Mouse (Mus musculus): ENCODE results near the gene Plekha4. TPM values are rescaled to one million over a fixed set of nuclear protein-coding genes. Genes with fewer than 3 reads are reported as not detected.
"Not testable (repeated sequence)": the region's sequence is repeated elsewhere in the genome, so short reads cannot be mapped to it uniquely, and the experiment has no call there.

Gene Plekha4
- polyA plus RNA-seq, 1 experiment from 2014 or later = 0.80 TPM

GRCm38 (mm10) chr7:45524841-45525621 lies 1.1 kb upstream of the Plekha4 start:
- Histone ChIP-seq H3K36me3 (peaks cover 45% of the 10 kb centered on the region), H3K27me3 (replicated peaks) (peaks cover 5% of the 10 kb centered on the region; the same call in 1 of the 2 replicates), H3K9me3 (replicated peaks) (no peaks in the 10 kb centered on the region), H3K9ac (peak overlapping the region; percentile 99), H3K4me3 (peak overlapping the region; percentile 95), H3K4me1 (peaks cover 71% of the 10 kb centered on the region), H3K27ac (peak overlapping the region; percentile 100), H3K4me2 (peak overlapping the region; percentile 73)
- ATAC-seq = peak; percentile 88
- WGBS (ENCODE audit: insufficient replicate concordance) = 3% methylated on average over 12 of the region's 12 CpGs

- WGBS (ENCODE audit: insufficient replicate concordance) = 12% methylated on average over 7 of the region's 7 CpGs
- Histone ChIP-seq H3K4me2 (peak overlapping the region; percentile 73), H3K27ac (peak overlapping the region; percentile 100), H3K4me1 (peaks cover 63% of the 10 kb centered on the region), H3K36me3 (peaks cover 36% of the 10 kb centered on the region), H3K4me3 (peak overlapping the region; percentile 95), H3K9ac (peak overlapping the region; percentile 99), H3K9me3 (replicated peaks) (no peaks in the 10 kb centered on the region), H3K27me3 (replicated peaks) (peaks cover 21% of the 10 kb centered on the region; the same call in 1 of the 2 replicates)
- no peak for ATAC-seq
Observed at GRCm38 (mm10) chr7:45526474-45527120, 467 bp downstream of the Plekha4 start.

- ATAC-seq; H3K9me3 ChIP-seq (replicated peaks): not testable (repeated sequence)
- WGBS (ENCODE audit: insufficient replicate concordance) = 70% methylated on average over 6 of the region's 6 CpGs
- Histone ChIP-seq H3K4me2 (peak overlapping the region; percentile 73), H3K4me1 (peaks cover 57% of the 10 kb centered on the region), H3K36me3 (peaks cover 30% of the 10 kb centered on the region), H3K9ac (peak overlapping the region; percentile 99; the same call in 1 of the 2 replicates), H3K27ac (peak overlapping the region; percentile 100), H3K4me3 (peak overlapping the region; percentile 95), H3K27me3 (replicated peaks) (peaks cover 24% of the 10 kb centered on the region; the same call in 1 of the 2 replicates)
Observed at GRCm38 (mm10) chr7:45527169-45527568, 1.0 kb downstream of the Plekha4 start.

GRCm38 (mm10) chr7:45529461-45529860 lies 3.3 kb downstream of the Plekha4 start:
- Histone ChIP-seq H3K4me3 (no peak overlapping the region), H3K9me3 (replicated peaks) (no peaks in the 10 kb centered on the region), H3K27me3 (replicated peaks) (peaks cover 25% of the 10 kb centered on the region; the same call in 1 of the 2 replicates), H3K27ac (no peak overlapping the region), H3K4me1 (peaks cover 39% of the 10 kb centered on the region), H3K36me3 (peaks cover 7% of the 10 kb centered on the region), H3K9ac (no peak overlapping the region), H3K4me2 (peak overlapping the region; percentile 34)
- no peak for ATAC-seq
- 13% methylated on average over 6 of the region's 6 CpGs for WGBS (ENCODE audit: insufficient replicate concordance)

GRCm38 (mm10) chr7:45530643-45531042 lies 4.5 kb downstream of the Plekha4 start:
- Histone ChIP-seq H3K4me3 (no peak overlapping the region), H3K36me3 (no peaks in the 10 kb centered on the region), H3K27me3 (replicated peaks) (peaks cover 25% of the 10 kb centered on the region; the same call in 1 of the 2 replicates), H3K9ac (no peak overlapping the region), H3K4me2 (no peak overlapping the region), H3K27ac (no peak overlapping the region), H3K4me1 (peaks cover 32% of the 10 kb centered on the region), H3K9me3 (replicated peaks) (no peaks in the 10 kb centered on the region)
- 59% methylated on average over 2 of the region's 2 CpGs for WGBS (ENCODE audit: insufficient replicate concordance)
- ATAC-seq = no peak

GRCm38 (mm10) chr7:45535676-45536075 lies 9.5 kb downstream of the Plekha4 start:
- Histone ChIP-seq H3K27ac (no peak overlapping the region), H3K4me3 (no peak overlapping the region), H3K27me3 (replicated peaks) (peaks cover 44% of the 10 kb centered on the region), H3K9me3 (replicated peaks) (no peaks in the 10 kb centered on the region), H3K9ac (no peak overlapping the region), H3K4me1 (peaks cover 10% of the 10 kb centered on the region), H3K36me3 (no peaks in the 10 kb centered on the region), H3K4me2 (no peak overlapping the region)
- no peak for ATAC-seq
- 79% methylated on average over 1 of the region's 1 CpGs for WGBS (ENCODE audit: insufficient replicate concordance)

- 75% methylated on average over 10 of the region's 10 CpGs for whole genome bisulfite sequencing (ENCODE audit: insufficient replicate concordance)
- H3K4me1 ChIP-seq = peaks cover 10% of the 10 kb centered on the region
- H3K9ac ChIP-seq = no peak overlapping the region
- peak overlapping the region; percentile 69 for H3K4me2 ChIP-seq
- no peak overlapping the region for H3K27ac ChIP-seq
- no peak overlapping the region for H3K4me3 ChIP-seq
- no peaks in the 10 kb centered on the region for H3K9me3 ChIP-seq (replicated peaks)
- H3K27me3 ChIP-seq (replicated peaks) = peaks cover 36% of the 10 kb centered on the region
- H3K36me3 ChIP-seq = no peaks in the 10 kb centered on the region
- ATAC-seq = no peak
Observed at GRCm38 (mm10) chr7:45537602-45538001, 11.5 kb downstream of the Plekha4 start.

GRCm38 (mm10) chr7:45538163-45539041 lies 12.3 kb downstream of the Plekha4 start:
- peaks cover 10% of the 10 kb centered on the region for H3K4me1 ChIP-seq
- H3K9me3 ChIP-seq (replicated peaks) = no peaks in the 10 kb centered on the region
- no peaks in the 10 kb centered on the region for H3K36me3 ChIP-seq
- ATAC-seq = peak; percentile 47
- H3K4me3 ChIP-seq = peak overlapping the region; percentile 50
- peak overlapping the region; percentile 49 for H3K9ac ChIP-seq
- no peak overlapping the region for H3K27ac ChIP-seq
- peaks cover 36% of the 10 kb centered on the region for H3K27me3 ChIP-seq (replicated peaks)
- WGBS (ENCODE audit: insufficient replicate concordance) = 6% methylated on average over 29 of the region's 29 CpGs
- peak overlapping the region; percentile 69 for H3K4me2 ChIP-seq

- H3K9ac ChIP-seq = 0 out of 2 replicates have a peak overlapping the region, but pooled peaks have one; percentile 13
- peaks cover 36% of the 10 kb centered on the region for H3K27me3 ChIP-seq (replicated peaks)
- H3K4me1 ChIP-seq = peaks cover 10% of the 10 kb centered on the region
- no peak overlapping the region for H3K27ac ChIP-seq
- no peak overlapping the region for H3K4me2 ChIP-seq
- H3K4me3 ChIP-seq = no peak overlapping the region
- ATAC-seq = 0 out of 2 replicates have a peak, but pooled peaks have one; percentile 8
- H3K36me3 ChIP-seq = no peaks in the 10 kb centered on the region
- 72% methylated on average over 3 of the region's 3 CpGs for WGBS (ENCODE audit: insufficient replicate concordance)
- no peaks in the 10 kb centered on the region for H3K9me3 ChIP-seq (replicated peaks)
Observed at GRCm38 (mm10) chr7:45539095-45539494, 13.0 kb downstream of the Plekha4 start.

GRCm38 (mm10) chr7:45540213-45540612 lies 14.1 kb downstream of the Plekha4 start:
- WGBS (ENCODE audit: insufficient replicate concordance) = 66% methylated on average over 2 of the region's 2 CpGs
- Histone ChIP-seq H3K9me3 (replicated peaks) (peaks cover 6% of the 10 kb centered on the region; the same call in 1 of the 2 replicates), H3K9ac (no peak overlapping the region), H3K4me3 (no peak overlapping the region), H3K36me3 (no peaks in the 10 kb centered on the region), H3K27ac (no peak overlapping the region), H3K4me1 (peaks cover 10% of the 10 kb centered on the region), H3K27me3 (replicated peaks) (peaks cover 36% of the 10 kb centered on the region), H3K4me2 (no peak overlapping the region)
- no peak for ATAC-seq

- Histone ChIP-seq H3K36me3 (no peaks in the 10 kb centered on the region), H3K4me3 (no peak overlapping the region), H3K27ac (no peak overlapping the region), H3K9ac (no peak overlapping the region), H3K4me1 (no peaks in the 10 kb centered on the region), H3K9me3 (replicated peaks) (peaks cover 6% of the 10 kb centered on the region; the same call in 1 of the 2 replicates), H3K4me2 (no peak overlapping the region), H3K27me3 (replicated peaks) (0 out of 2 replicates have a peak, but pooled peaks cover 23% of the 10 kb centered on the region)
- no peak for ATAC-seq
- WGBS (ENCODE audit: insufficient replicate concordance) = 64% methylated on average over 1 of the region's 1 CpGs
Observed at GRCm38 (mm10) chr7:45544525-45544924, 18.4 kb downstream of the Plekha4 start.
